Mouse (Mus musculus) embryo, embryonic 9.5 days (tissue): ENCODE measurements at regions not wholly inside any gene's neighbourhood (a gene's known extent, or its start where the extent isn't known, plus 50 kb on each side); places are given as distances from the start of the nearest gene placed in this dataset.

Source experiments
- DNase-seq: peaks from one replicate; pipeline ENCODE4 v3.0.0-alpha.2; 2017; ENCODE audit errors: extremely low spot score

DNA sequence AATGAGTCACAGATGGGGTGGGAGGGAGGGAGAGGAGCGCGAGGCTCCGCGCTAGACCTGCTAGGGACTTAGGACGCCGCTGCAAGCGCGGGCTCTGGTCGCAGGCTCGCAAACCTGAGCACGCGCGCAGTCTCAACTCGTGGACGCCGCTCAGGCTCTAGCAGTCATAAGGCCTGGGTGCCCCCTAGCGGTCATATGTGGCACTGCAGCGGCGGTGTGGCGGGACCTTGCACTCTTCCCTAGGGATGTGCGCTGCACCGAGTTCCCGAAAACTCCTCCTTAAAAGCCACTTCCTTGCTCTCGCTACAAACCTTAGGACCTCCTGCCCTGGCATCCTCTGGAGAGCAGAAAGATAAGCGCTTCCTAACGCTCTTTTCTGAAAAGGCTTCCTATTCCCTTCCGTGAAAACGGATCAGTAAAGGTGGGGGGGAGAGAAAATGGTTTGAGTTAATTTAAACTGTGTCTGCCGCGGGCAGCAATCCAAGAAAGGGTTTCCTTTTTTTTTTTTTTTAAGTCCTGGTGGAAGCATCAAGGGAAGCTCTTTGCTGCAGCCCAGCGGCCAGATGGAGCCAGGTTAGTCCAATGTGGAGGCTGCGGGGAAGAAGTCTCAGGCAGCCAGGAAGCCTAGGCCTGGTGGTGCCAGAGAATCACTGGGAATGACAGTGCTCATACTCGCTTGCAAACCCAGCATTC is 50.7 kb upstream of the Kdm8 start:
- peak; percentile 96 for DNase-seq
